In the genomic region with DNA sequence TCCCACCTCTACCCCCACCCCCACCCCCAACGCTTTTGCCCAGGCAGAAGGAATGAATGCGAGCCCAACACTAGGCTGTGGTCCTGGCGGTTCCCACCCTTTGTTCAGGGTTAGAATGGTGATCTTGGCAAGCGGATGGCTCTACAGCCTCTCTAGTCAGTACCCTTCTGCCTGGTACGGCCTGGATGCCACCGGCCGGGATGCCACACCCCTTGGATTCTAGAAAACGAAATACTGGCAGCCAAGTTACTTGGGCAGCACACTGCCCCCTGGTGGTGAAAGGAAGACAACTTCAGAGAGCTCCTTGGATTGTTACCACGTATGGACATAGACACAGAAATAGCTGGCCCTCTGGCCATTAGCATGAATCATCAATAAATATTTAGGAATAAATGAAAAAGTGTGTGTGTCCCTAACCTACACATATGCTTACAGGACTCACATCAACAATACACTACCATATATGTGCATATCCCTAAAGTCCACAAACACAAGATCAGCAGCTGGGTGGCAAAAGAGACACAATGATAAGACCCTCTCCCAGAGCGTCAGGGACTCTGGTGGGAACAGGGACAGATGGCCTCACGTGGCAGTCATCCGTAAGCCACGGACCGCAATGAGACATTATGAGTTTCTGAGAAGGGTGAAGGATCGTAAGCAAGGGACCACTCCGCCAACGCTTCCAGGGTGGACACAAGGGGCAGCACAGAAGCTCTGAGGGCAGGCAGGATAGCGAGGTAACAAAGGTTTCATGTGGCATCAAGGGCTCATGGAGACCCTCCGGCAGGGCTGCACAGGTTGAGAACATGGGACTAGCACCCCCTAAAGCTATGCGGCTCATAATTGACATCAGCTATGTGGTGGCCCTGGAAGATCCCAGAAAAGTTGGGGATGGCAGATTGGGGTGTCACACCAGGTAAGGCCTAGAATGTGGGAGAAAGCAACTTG, we compare ENCODE assay signal across 8 mouse cellular contexts. TPM values are rescaled to one million over a fixed set of nuclear protein-coding genes. Genes with fewer than 3 reads are reported as not detected.
DNase-seq lines count a peak whose midpoint lies in the region; ATAC-seq and TF ChIP-seq lines count a peak whose summit lies in the region.

No protein-coding gene starts in this region.

- no peaks in the 10 kb centered on the region for H3K27me3 ChIP-seq in hindbrain, embryonic 16.5 days (replicated peaks; ENCODE audit: control insufficient read depth, insufficient read depth, low read length)

- no peak overlapping the region for H3K9ac ChIP-seq in hindbrain, embryonic 16.5 days (ENCODE audit: low read depth, low read length)

- WGBS in hindbrain, embryonic 16.5 days = 42% methylated on average over 20 of the region's 20 CpGs

- ATAC-seq in hindbrain, embryonic 16.5 days = peak; percentile 51
- peak; percentile 75 for ATAC-seq in megakaryocyte, adult 5-6 weeks (ENCODE audit: poor library complexity, severe bottlenecking)

- no peaks in the 10 kb centered on the region; the same call in 1 of the 2 replicates for H3K4me1 ChIP-seq in hindbrain, embryonic 16.5 days (ENCODE audit: control insufficient read depth, insufficient read depth, low read depth, low read length)

- H3K36me3 ChIP-seq in hindbrain, embryonic 16.5 days (ENCODE audit: control insufficient read depth, insufficient read depth, low read length) = peaks cover 6% of the 10 kb centered on the region; the same call in 1 of the 2 replicates

- H3K4me2 ChIP-seq in hindbrain, embryonic 16.5 days (ENCODE audit: low read length) = peak overlapping the region; percentile 43

- H3K9me3 ChIP-seq in hindbrain, embryonic 16.5 days (ENCODE audit: control insufficient read depth, low read length) = no peaks in the 10 kb centered on the region

- DNase-seq in adrenal gland, adult 18-20 months (ENCODE audit: low spot score in 2 of 2) = peak; percentile 72 to 73
- no peak for DNase-seq in adrenal gland, postnatal 4 days (ENCODE audit: low spot score in 2 of 2)
- DNase-seq in cerebellum, postnatal 36 days = peak; percentile 85 to 86
- peak; percentile 85 for DNase-seq in gastrocnemius, adult 2 months
- DNase-seq in left cerebral cortex, postnatal 10 days (ENCODE audit: extremely low spot score in 1 of 2, low spot score in 2 of 2) = peak; percentile 71 to 85
- peak; percentile 83 to 88 for DNase-seq in right cerebral cortex, postnatal 10 days (ENCODE audit: low spot score in 2 of 2)

- H3K4me3 ChIP-seq in gastrocnemius, adult 2 months = peak overlapping the region; percentile 58
- no peak overlapping the region for H3K4me3 ChIP-seq in hindbrain, embryonic 16.5 days (ENCODE audit: low read length)

- peak; percentile 87 for TF ChIP-seq CTCF in gastrocnemius, adult 2 months (IDR thresholded peaks at IDR 0.05)

- intact Hi-C loops in gastrocnemius, adult 2 months (cut with DNase I) = loop anchor here (1.0 kb wide), 1 partner anchor 19 kb away; no protein-coding TSS in a partner anchor
- intact Hi-C loops in left cerebral cortex, postnatal 10 days (cut with DNase I) = loop anchor here (2.0 to 5.0 kb wide), 2 partner anchors 14 to 39 kb away; no protein-coding TSS in a partner anchor

- H3K27ac ChIP-seq in gastrocnemius, adult 2 months = peak overlapping the region; percentile 63
- no peak overlapping the region for H3K27ac ChIP-seq in hindbrain, embryonic 16.5 days (ENCODE audit: low read depth, low read length)

RNA-seq across cellular contexts. Expression of gene Pdzd7, which starts 14.5 kb away (rescaled TPM):
- total RNA-seq in adrenal gland, adult 18-20 months (2021) = under 1 TPM; 0.13 to 0.48 TPM
- under 1 TPM; 0.25 to 0.34 TPM for total RNA-seq in adrenal gland, postnatal 4 days (2021)
- 1 to 10 TPM; 5.9 to 6.8 TPM for total RNA-seq in gastrocnemius, adult 2 months (2021)
- 3.0 and 3.2 TPM in 2 replicates for polyA plus RNA-seq in hindbrain, embryonic 16.5 days (2015; fragmentation: Nextera tagmentation; extraction: Ambion mirVana)
- 1 to 10 TPM; 4.1 to 4.7 TPM for total RNA-seq in left cerebral cortex, postnatal 10 days (2021)
- total RNA-seq in megakaryocyte, adult 5-6 weeks (2015) = not detected in 2 replicates
- not detected in 2 replicates for total RNA-seq in megakaryocyte, adult 5-6 weeks (2017)

RNA-seq across cellular contexts. Expression of gene Sfxn3, which starts 16.3 kb away (rescaled TPM):
- total RNA-seq in adrenal gland, adult 18-20 months (2021) = 10 to 100 TPM; 50.1 to 51.8 TPM
- total RNA-seq in adrenal gland, postnatal 4 days (2021) = 10 to 100 TPM; 70.9 to 72.4 TPM
- 10 to 100 TPM; 17.1 to 25.1 TPM for total RNA-seq in gastrocnemius, adult 2 months (2021)
- 76.8 and 85.4 TPM in 2 replicates for polyA plus RNA-seq in hindbrain, embryonic 16.5 days (2015; fragmentation: Nextera tagmentation; extraction: Ambion mirVana)
- total RNA-seq in left cerebral cortex, postnatal 10 days (2021) = 100 to 1,000 TPM; 116 to 122 TPM
- 36.9 and 40.7 TPM in 2 replicates for total RNA-seq in megakaryocyte, adult 5-6 weeks (2015)
- total RNA-seq in megakaryocyte, adult 5-6 weeks (2017) = 9.4 and 10.0 TPM in 2 replicates

RNA-seq across cellular contexts. Expression of gene Lzts2, which starts 16.8 kb away (rescaled TPM):
- 10 to 100 TPM; 70.6 to 72.7 TPM for total RNA-seq in adrenal gland, adult 18-20 months (2021)
- 100 to 1,000 TPM; 107 to 119 TPM for total RNA-seq in adrenal gland, postnatal 4 days (2021)
- total RNA-seq in gastrocnemius, adult 2 months (2021) = 10 to 100 TPM; 21.0 to 29.3 TPM
- polyA plus RNA-seq in hindbrain, embryonic 16.5 days (2015; fragmentation: Nextera tagmentation; extraction: Ambion mirVana) = 14.8 and 18.7 TPM in 2 replicates
- 10 to 100 TPM; 24.5 to 25.6 TPM for total RNA-seq in left cerebral cortex, postnatal 10 days (2021)
- 0.32 and 0.36 TPM in 2 replicates for total RNA-seq in megakaryocyte, adult 5-6 weeks (2015)
- 0.37 and 0.51 TPM in 2 replicates for total RNA-seq in megakaryocyte, adult 5-6 weeks (2017)

RNA-seq across cellular contexts. Expression of gene Mrpl43, which starts 24.8 kb away (rescaled TPM):
- 10 to 100 TPM; 45.2 to 48.3 TPM for total RNA-seq in adrenal gland, adult 18-20 months (2021)
- 10 to 100 TPM; 49.9 to 51.2 TPM for total RNA-seq in adrenal gland, postnatal 4 days (2021)
- 10 to 100 TPM; 31.0 to 42.5 TPM for total RNA-seq in gastrocnemius, adult 2 months (2021)
- polyA plus RNA-seq in hindbrain, embryonic 16.5 days (2015; fragmentation: Nextera tagmentation; extraction: Ambion mirVana) = 90.1 and 98.4 TPM in 2 replicates
- 10 to 100 TPM; 48.1 to 50.1 TPM for total RNA-seq in left cerebral cortex, postnatal 10 days (2021)
- 35.9 and 47.9 TPM in 2 replicates for total RNA-seq in megakaryocyte, adult 5-6 weeks (2015)
- total RNA-seq in megakaryocyte, adult 5-6 weeks (2017) = 25.3 and 29.3 TPM in 2 replicates

RNA-seq across cellular contexts. Expression of gene Twnk, which starts 25.6 kb away (rescaled TPM):
- 10 to 100 TPM; 24.7 to 30.5 TPM for total RNA-seq in adrenal gland, adult 18-20 months (2021)
- 10 to 100 TPM; 30.5 to 33.0 TPM for total RNA-seq in adrenal gland, postnatal 4 days (2021)
- total RNA-seq in gastrocnemius, adult 2 months (2021) = 10 to 100 TPM; 18.0 to 25.4 TPM
- polyA plus RNA-seq in hindbrain, embryonic 16.5 days (2015; fragmentation: Nextera tagmentation; extraction: Ambion mirVana) = 12.4 and 15.5 TPM in 2 replicates
- total RNA-seq in left cerebral cortex, postnatal 10 days (2021) = 10 to 100 TPM; 11.7 to 12.2 TPM
- total RNA-seq in megakaryocyte, adult 5-6 weeks (2015) = 6.2 and 6.3 TPM in 2 replicates
- 6.5 and 6.8 TPM in 2 replicates for total RNA-seq in megakaryocyte, adult 5-6 weeks (2017)

Comparison
In these comparisons a context has a peak if more than half of its experiments do, and no peak if none do; other contexts are left out.
1. DNase-seq: peak in adrenal gland, adult 18-20 months (2 of 2), cerebellum, postnatal 36 days (2 of 2), gastrocnemius, adult 2 months (single experiment), left cerebral cortex, postnatal 10 days (2 of 2) and right cerebral cortex, postnatal 10 days (2 of 2); none in adrenal gland, postnatal 4 days (0 of 2).
2. RNA of gene Lzts2, which starts 16.8 kb away (total RNA-seq): 107 to 119 TPM in adrenal gland, postnatal 4 days, 70.6 to 72.7 TPM in adrenal gland, adult 18-20 months, 21.0 to 29.3 TPM in gastrocnemius, adult 2 months and 24.5 to 25.6 TPM in left cerebral cortex, postnatal 10 days; 0.32 to 0.51 TPM in megakaryocyte, adult 5-6 weeks; every median in the first group is over 10 times any median in the second.